Mouse (Mus musculus) right cerebral cortex, postnatal 10 days (tissue): ENCODE results near the gene Phospho2.
A peak's percentile ranks its signal among the peaks of the same experiment; 100 is the strongest.

Experiments used
- DNase-seq, 2 experiments: peaks; one replicate each; pipeline ENCODE4 v3.0.0; 2021; ENCODE audit warnings: low spot score in 2 of 2

Phospho2 gene

GRCm38 (mm10) chr2:69823129-69823677 lies 33.8 kb downstream of the Phospho2 start:
- peak; percentile 67 to 71 for DNase-seq

GRCm38 (mm10) chr2:69825898-69826297 lies 36.5 kb downstream of the Phospho2 start:
- DNase-seq = no peak

- DNase-seq = no peak
Measured at GRCm38 (mm10) chr2:69826380-69826779, 37.0 kb downstream of the Phospho2 start.

- no peak for DNase-seq
Measured at GRCm38 (mm10) chr2:69828031-69828430, 38.6 kb downstream of the Phospho2 start.

GRCm38 (mm10) chr2:69829680-69830079 lies 40.3 kb downstream of the Phospho2 start:
- no peak for DNase-seq

GRCm38 (mm10) chr2:69830116-69830515 lies 40.7 kb downstream of the Phospho2 start:
- DNase-seq = no peak

- no peak for DNase-seq
Measured at GRCm38 (mm10) chr2:69837244-69837967, 48.0 kb downstream of the Phospho2 start.

GRCm38 (mm10) chr2:69837996-69838395 lies 48.6 kb downstream of the Phospho2 start:
- no peak for DNase-seq

- DNase-seq = no peak
Measured at GRCm38 (mm10) chr2:69838707-69839106, 49.3 kb downstream of the Phospho2 start.

- peak; percentile 46 to 59 for DNase-seq
Measured at GRCm38 (mm10) chr2:69840261-69840660, 50.8 kb downstream of the Phospho2 start.

GRCm38 (mm10) chr2:69849215-69849614 lies 59.8 kb downstream of the Phospho2 start:
- DNase-seq = no peak
